Mouse (Mus musculus) C2C12 (cell line): ENCODE results near the gene Fosl2.

Source experiments
- CTCF ChIP-seq: IDR thresholded peaks from one replicate; pipeline ENCODE4 v1.5.1; 2011; ENCODE audit not compliant: control insufficient read depth, insufficient read depth, insufficient read length
- MAX ChIP-seq: IDR thresholded peaks from one replicate; pipeline ENCODE4 v1.6.1; 2011; ENCODE audit warnings: mild to moderate bottlenecking, control low read depth
- MYOD1 ChIP-seq: IDR thresholded peaks from one replicate; pipeline ENCODE4 v1.6.1; 2011; ENCODE audit warnings: low read depth; ENCODE audit not compliant: control insufficient read depth, insufficient read length
- MYOG ChIP-seq: IDR thresholded peaks from one replicate; pipeline ENCODE4 v1.6.1; 2011; ENCODE audit not compliant: control insufficient read depth, insufficient read length; ENCODE audit errors: extremely low read depth
- USF1 ChIP-seq: IDR thresholded peaks from one replicate; pipeline ENCODE4 v1.6.1; 2011; ENCODE audit warnings: low read depth, mild to moderate bottlenecking, control low read depth, moderate library complexity

DNA sequence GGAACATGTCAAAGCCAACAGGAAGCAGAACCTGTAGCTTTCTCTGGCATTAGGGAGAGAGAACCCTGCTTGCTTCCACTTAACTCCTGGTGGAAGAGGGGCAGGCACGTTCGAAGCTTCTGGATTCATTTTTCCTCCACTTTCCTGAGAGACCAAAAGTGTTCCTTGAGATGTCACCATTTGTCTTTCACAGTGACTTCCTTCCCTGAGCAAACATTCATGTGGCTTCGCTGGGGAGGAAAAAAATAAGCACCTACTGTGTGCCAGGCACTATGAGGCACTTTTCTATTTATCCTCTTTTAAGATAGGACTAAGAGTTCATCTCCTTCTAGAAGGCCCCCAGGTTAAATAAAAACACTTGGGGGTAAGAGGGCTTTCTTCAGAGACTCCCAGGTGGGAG, 20.3 kb downstream of the Fosl2 start:
- TF ChIP-seq USF1 = no peak
- no peak for TF ChIP-seq CTCF
- no peak for TF ChIP-seq MYOD1
- no peak for TF ChIP-seq MAX
- TF ChIP-seq MYOG = no peak
